Mouse (Mus musculus) hindbrain, embryonic 16.5 days (tissue): Measurements from ENCODE around the gene Ccer1. TPM values are rescaled to one million over a fixed set of nuclear protein-coding genes. Genes with fewer than 3 reads are reported as not detected.

Source experiments
- ATAC-seq: fragments of 200-750 bp; cut with Nextera tagmentation; 2 replicates; pipeline ENCODE4 v1.8.0; 2017; ENCODE audit warnings: moderate TSS enrichment, moderate library complexity
- H3K27ac ChIP-seq: fragments of 300-500 bp; sonication (generic); 2 replicates; pipeline ENCODE4 v1.5.1; 2014; ENCODE audit warnings: low read depth, mild to moderate bottlenecking, control low read depth, low read length, moderate library complexity
- H3K27me3 ChIP-seq: fragments of 300-500 bp; sonication (generic); replicated peaks from 2 replicates; pipeline ENCODE4 v1.6.1; 2014; ENCODE audit warnings: low read length; ENCODE audit not compliant: control insufficient read depth, insufficient read depth
- H3K36me3 ChIP-seq: fragments of 300-500 bp; sonication (generic); 2 replicates; pipeline ENCODE4 v1.6.1; 2014; ENCODE audit warnings: mild to moderate bottlenecking, low read length, moderate library complexity, mixed read lengths; ENCODE audit not compliant: control insufficient read depth, insufficient read depth
- H3K4me1 ChIP-seq: fragments of 300-500 bp; sonication (generic); 2 replicates; pipeline ENCODE4 v1.6.1; 2014; ENCODE audit warnings: low read depth, low read length; ENCODE audit not compliant: control insufficient read depth, insufficient read depth
- H3K4me2 ChIP-seq: fragments of 300-500 bp; sonication (generic); 2 replicates; pipeline ENCODE4 v1.6.1; 2014; ENCODE audit warnings: mild to moderate bottlenecking, low read length, control low read depth, moderate library complexity
- H3K4me3 ChIP-seq: fragments of 300-500 bp; sonication (generic); 2 replicates; pipeline ENCODE4 v1.5.1; 2014; ENCODE audit warnings: mild to moderate bottlenecking, low read length, control low read depth, moderate library complexity
- H3K9ac ChIP-seq: fragments of 300-500 bp; sonication (generic); 2 replicates; pipeline ENCODE4 v1.6.1; 2014; ENCODE audit warnings: low read depth, mild to moderate bottlenecking, control low read depth, low read length, moderate library complexity
- H3K9me3 ChIP-seq: fragments of 300-500 bp; sonication (generic); 2 replicates; pipeline ENCODE4 v1.6.1; 2014; ENCODE audit warnings: mild to moderate bottlenecking, low read length, moderate library complexity; ENCODE audit not compliant: control insufficient read depth
- WGBS: fragments of 180-500 bp; shearing (Covaris S2); extraction: QIAGEN DNeasy Blood & Tissue Kit; methylation state at CpG from one replicate; pipeline ENCODE4 v1.1.7; 2014; 5-methylcytosine and 5-hydroxymethylcytosine counted together
- polyA plus RNA-seq: library from polyadenylated mRNA; unstranded; fragments of >200 nt; fragmentation: Nextera tagmentation; extraction: Ambion mirVana; gene quantifications from 2 replicates; pipeline ENCODE4 v1.2.1, GENCODE M21; 2015

Ccer1 gene
- polyA plus RNA-seq = not detected in 2 replicates

DNA sequence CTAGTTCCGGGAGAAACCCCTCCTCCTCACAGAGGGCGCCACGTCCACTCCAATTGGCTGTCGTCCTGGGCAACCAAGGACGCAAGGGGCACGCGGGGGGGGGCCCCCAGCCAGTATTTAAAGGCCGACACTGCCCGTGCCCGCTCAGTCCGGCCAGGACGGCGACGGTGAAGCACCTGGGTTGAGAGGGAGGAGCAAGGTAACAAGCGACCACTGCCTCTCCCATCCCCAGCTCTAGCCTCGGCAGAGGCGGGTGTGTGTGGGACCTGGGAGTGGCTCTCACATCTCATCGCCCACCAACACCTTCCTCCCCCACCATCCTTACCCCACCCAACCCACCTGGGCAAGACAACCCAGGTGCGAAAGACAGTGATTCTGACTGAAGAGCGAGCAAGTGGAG is at the start of gene Ccer1:
Ccer1 (plus strand) TSS at position 147 of the 400 bp plus-strand sequence.
- H3K4me1 ChIP-seq = no peaks in the 10 kb centered on the region
- no peaks in the 10 kb centered on the region for H3K27me3 ChIP-seq
- no peak within 1 kb of the TSS for H3K4me3 ChIP-seq
- no peak within 1 kb of the TSS for H3K4me2 ChIP-seq
- H3K27ac ChIP-seq = no peak within 1 kb of the TSS
- 78% methylated on average over 20 of the region's 20 CpGs for WGBS
- H3K9me3 ChIP-seq = 0 out of 2 replicates have a peak, but pooled peaks cover 2% of the 10 kb centered on the region
- H3K36me3 ChIP-seq = no peaks in the 10 kb centered on the region
- ATAC-seq = no peak
- no peak within 1 kb of the TSS for H3K9ac ChIP-seq

DNA sequence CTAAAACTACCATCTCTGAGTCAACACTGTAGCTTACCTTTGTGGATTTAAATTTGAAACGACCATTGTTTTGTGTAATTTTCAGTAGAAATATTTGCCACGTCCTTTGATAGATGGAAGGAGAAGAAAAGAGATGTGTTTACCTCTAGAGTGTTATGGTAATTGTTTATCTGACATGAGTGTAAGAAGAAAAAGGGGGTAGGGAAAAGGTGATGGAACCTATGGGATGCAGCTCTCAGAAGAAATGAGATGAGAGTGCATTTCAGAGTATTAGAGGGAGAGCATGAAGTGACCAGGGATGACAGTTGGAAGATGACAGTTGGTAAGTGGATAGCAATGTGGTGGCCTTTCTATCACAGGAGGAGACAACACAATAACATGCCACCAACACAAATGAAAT is 49.1 kb upstream of the Ccer1 start, which contains the start of gene Epyc:
Epyc (plus strand) TSS at position 301 of the 400 bp plus-strand sequence.
- Histone ChIP-seq H3K4me1 (no peaks in the 10 kb centered on the region), H3K27ac (no peak within 1 kb of the TSS), H3K36me3 (no peaks in the 10 kb centered on the region), H3K9me3 (no peaks in the 10 kb centered on the region), H3K27me3 (no peaks in the 10 kb centered on the region), H3K4me2 (no peak within 1 kb of the TSS), H3K4me3 (no peak within 1 kb of the TSS), H3K9ac (no peak within 1 kb of the TSS)
- no peak for ATAC-seq
- 86% methylated on average over 2 of the region's 2 CpGs for WGBS

DNA sequence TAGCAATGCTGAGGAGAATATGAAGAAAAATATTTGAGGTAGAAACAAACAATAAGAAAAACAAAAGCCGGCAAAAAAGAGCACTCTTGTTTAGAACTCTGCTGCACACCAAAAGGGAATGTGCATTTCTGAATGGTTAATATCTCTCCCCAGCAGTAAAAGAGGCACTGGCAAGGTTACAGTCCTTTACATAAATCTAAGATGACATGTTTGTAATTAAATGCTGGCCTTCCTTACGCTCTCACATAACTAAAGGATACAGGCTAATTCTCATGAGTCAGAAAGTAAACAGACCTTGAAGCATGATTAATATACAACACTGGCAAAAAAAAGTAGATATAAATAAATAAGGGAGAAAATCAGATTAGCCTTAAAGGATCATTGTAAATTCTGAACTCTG is 42.5 kb upstream of the Ccer1 start:
- Histone ChIP-seq H3K27ac (no peak overlapping the region), H3K9me3 (no peaks in the 10 kb centered on the region), H3K4me3 (no peak overlapping the region), H3K4me1 (no peaks in the 10 kb centered on the region), H3K36me3 (no peaks in the 10 kb centered on the region), H3K9ac (no peak overlapping the region), H3K27me3 (no peaks in the 10 kb centered on the region), H3K4me2 (no peak overlapping the region)
- 70% methylated on average over 2 of the region's 2 CpGs for WGBS
- ATAC-seq = no peak

- Histone ChIP-seq H3K27ac (no peak overlapping the region), H3K4me1 (no peaks in the 10 kb centered on the region), H3K36me3 (no peaks in the 10 kb centered on the region), H3K9ac (no peak overlapping the region), H3K4me2 (no peak overlapping the region), H3K27me3 (no peaks in the 10 kb centered on the region), H3K9me3 (no peaks in the 10 kb centered on the region), H3K4me3 (no peak overlapping the region)
- no peak for ATAC-seq
- 91% methylated on average over 1 of the region's 1 CpGs for WGBS
Observed at GRCm38 (mm10) chr10:97659489-97659888, 33.4 kb upstream of the Ccer1 start.

DNA sequence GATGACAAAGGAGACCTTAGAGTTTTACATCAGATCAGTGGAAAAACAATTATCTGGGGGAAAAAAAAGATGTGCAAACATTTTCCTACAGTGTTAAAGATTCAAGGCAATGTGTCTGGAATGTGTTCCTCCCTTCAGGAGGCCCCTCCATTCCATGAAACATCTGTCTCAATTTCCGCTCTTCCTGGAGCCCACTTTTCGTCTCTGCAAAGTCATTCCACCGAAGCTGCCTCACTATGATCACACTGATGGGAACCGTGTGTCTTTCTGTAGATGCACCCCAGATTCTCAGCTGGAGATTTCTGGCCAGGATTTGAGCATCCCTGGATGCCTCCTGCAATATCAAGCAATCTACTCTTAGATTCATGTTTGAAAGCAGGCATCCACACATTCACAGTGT is 24.2 kb upstream of the Ccer1 start:
- H3K27ac ChIP-seq = no peak overlapping the region
- H3K27me3 ChIP-seq = no peaks in the 10 kb centered on the region
- H3K9ac ChIP-seq = no peak overlapping the region
- no peak overlapping the region for H3K4me2 ChIP-seq
- WGBS = 54% methylated on average over 4 of the region's 4 CpGs
- H3K4me3 ChIP-seq = no peak overlapping the region
- H3K4me1 ChIP-seq = no peaks in the 10 kb centered on the region
- no peaks in the 10 kb centered on the region for H3K36me3 ChIP-seq
- H3K9me3 ChIP-seq = no peaks in the 10 kb centered on the region
- no peak for ATAC-seq

GRCm38 (mm10) chr10:97670202-97670601 is 22.7 kb upstream of the Ccer1 start:
- H3K36me3 ChIP-seq = no peaks in the 10 kb centered on the region
- no peaks in the 10 kb centered on the region for H3K9me3 ChIP-seq
- H3K4me3 ChIP-seq = no peak overlapping the region
- WGBS = 65% methylated on average over 4 of the region's 4 CpGs
- no peak overlapping the region for H3K4me2 ChIP-seq
- no peak overlapping the region for H3K9ac ChIP-seq
- H3K27ac ChIP-seq = no peak overlapping the region
- no peaks in the 10 kb centered on the region for H3K27me3 ChIP-seq
- no peaks in the 10 kb centered on the region for H3K4me1 ChIP-seq
- ATAC-seq = peak; percentile 74; the same call in 1 of the 2 replicates

DNA sequence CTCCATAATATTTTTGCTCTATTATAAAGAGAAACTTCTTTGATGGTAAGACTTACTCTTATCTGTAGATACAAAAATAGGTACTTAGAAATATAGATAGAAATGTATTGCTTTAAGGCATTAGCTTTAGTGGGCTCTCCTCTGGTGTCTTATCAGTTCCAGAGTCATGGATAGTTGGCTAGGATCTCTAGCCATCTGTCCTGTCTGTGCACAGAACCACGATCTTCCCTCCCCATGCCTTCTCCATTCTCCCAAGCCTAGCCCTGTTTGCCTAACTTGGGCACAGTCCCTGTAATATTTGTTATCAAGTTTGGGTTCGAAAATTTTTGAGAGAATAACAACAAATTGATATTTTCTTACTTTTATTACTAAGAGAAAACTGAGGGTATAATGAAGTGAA is 19.6 kb upstream of the Ccer1 start:
- H3K9me3 ChIP-seq = no peaks in the 10 kb centered on the region
- 81% methylated on average over 2 of the region's 2 CpGs for WGBS
- ATAC-seq = no peak
- no peak overlapping the region for H3K4me3 ChIP-seq
- H3K9ac ChIP-seq = no peak overlapping the region
- H3K4me2 ChIP-seq = no peak overlapping the region
- H3K36me3 ChIP-seq = no peaks in the 10 kb centered on the region
- no peaks in the 10 kb centered on the region for H3K4me1 ChIP-seq
- no peaks in the 10 kb centered on the region for H3K27me3 ChIP-seq
- no peak overlapping the region for H3K27ac ChIP-seq

DNA sequence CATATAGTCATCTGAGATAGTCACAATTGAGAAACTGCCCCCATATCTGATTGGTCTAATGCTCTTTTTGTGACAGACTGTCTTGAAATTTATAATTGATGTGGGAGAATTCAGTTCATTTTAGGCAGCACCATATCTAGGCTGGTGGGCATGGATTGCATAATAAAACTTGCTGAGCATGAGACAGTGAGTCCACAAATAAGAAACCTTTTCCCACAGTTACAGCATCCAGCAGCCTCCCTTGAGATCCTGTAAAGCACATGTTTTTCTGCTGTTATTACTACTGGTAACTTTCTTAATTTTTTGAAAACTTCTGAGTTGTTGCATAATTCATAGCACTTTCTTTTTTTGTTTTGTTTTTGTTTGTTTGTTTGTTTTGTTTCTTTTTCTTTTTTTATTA is 9.9 kb upstream of the Ccer1 start:
- Histone ChIP-seq H3K27me3 (no peaks in the 10 kb centered on the region), H3K4me2 (no peak overlapping the region), H3K4me1 (no peaks in the 10 kb centered on the region), H3K4me3 (no peak overlapping the region), H3K9ac (no peak overlapping the region), H3K36me3 (no peaks in the 10 kb centered on the region), H3K27ac (no peak overlapping the region), H3K9me3 (no peaks in the 10 kb centered on the region)
- no peak for ATAC-seq

DNA sequence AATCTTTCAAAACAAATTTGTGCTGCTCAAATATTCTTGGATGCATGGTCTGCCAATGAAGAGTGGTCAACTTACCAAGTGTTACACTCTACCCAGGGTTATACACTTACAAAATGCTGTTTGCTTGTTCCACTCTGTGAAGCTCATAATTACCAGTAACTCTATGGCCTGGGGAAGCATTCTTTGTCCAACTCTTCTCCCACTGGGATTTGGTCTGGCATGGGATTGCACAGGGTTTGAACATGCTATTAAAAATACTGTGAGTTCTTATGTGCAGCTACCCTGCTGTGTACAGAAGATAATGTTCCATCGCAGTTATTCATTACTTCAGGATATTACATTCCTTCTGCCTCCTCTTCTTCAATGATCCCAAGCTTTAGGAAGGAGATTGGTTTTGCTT is 5.7 kb upstream of the Ccer1 start:
- Histone ChIP-seq H3K9ac (no peak overlapping the region), H3K4me2 (no peak overlapping the region), H3K27ac (no peak overlapping the region), H3K27me3 (no peaks in the 10 kb centered on the region), H3K4me1 (no peaks in the 10 kb centered on the region), H3K4me3 (no peak overlapping the region), H3K36me3 (no peaks in the 10 kb centered on the region), H3K9me3 (no peaks in the 10 kb centered on the region)
- 57% methylated on average over 1 of the region's 1 CpGs for WGBS
- no peak for ATAC-seq

DNA sequence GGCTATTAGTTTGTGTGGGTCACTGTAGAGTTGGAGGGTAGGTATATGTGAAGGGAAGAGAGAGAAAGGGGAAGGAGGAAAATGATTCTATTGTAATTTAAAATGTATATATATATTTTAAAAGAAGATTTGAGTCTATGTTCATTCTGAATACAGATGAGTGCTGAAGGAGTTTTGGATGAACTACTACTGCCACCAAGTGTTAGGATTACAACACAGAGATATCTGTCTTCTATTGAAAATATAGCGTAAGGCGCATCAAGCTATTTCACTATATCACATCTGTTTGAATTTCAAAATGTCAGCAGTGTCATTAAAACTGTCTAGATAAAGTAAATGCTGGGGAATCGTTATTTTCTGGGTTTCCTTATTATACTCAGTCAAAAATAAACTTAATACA is 3.4 kb upstream of the Ccer1 start:
- Histone ChIP-seq H3K36me3 (no peaks in the 10 kb centered on the region), H3K27ac (no peak overlapping the region), H3K27me3 (no peaks in the 10 kb centered on the region), H3K9me3 (no peaks in the 10 kb centered on the region), H3K4me3 (no peak overlapping the region), H3K4me1 (no peaks in the 10 kb centered on the region), H3K9ac (no peak overlapping the region), H3K4me2 (no peak overlapping the region)
- WGBS = 76% methylated on average over 3 of the region's 3 CpGs
- no peak; the same call in 1 of the 2 replicates for ATAC-seq
